Mouse (Mus musculus) midbrain, embryonic 11.5 days (tissue): Measurements from ENCODE around the gene Ugt2b1. TPM values are rescaled to one million over a fixed set of nuclear protein-coding genes. Genes with fewer than 3 reads are reported as not detected.

Experiments
- ATAC-seq: fragments of 200-750 bp; cut with Nextera tagmentation; 2 replicates; pipeline ENCODE4 v1.8.0; 2017; ENCODE audit warnings: moderate TSS enrichment, moderate library complexity; ENCODE audit not compliant: low FRiP score
- DNase-seq: peaks from one replicate; pipeline ENCODE4 v3.0.0; 2015; ENCODE audit warnings: low spot score; ENCODE audit errors: missing footprints
- H3K27ac ChIP-seq: fragments of 300-500 bp; sonication (generic); 2 replicates; pipeline ENCODE4 v1.5.1; 2014; ENCODE audit warnings: low read depth, low read length
- H3K27me3 ChIP-seq: fragments of 300-500 bp; sonication (generic); 2 replicates; pipeline ENCODE4 v1.6.1; 2014; ENCODE audit warnings: mild to moderate bottlenecking, low read length, moderate library complexity, mixed read lengths; ENCODE audit not compliant: control insufficient read depth, insufficient read depth
- H3K36me3 ChIP-seq: fragments of 300-500 bp; sonication (generic); 2 replicates; pipeline ENCODE4 v1.6.1; 2014; ENCODE audit warnings: mild to moderate bottlenecking, low read length, moderate library complexity, mixed read lengths; ENCODE audit not compliant: control insufficient read depth, insufficient read depth
- H3K4me1 ChIP-seq: fragments of 300-500 bp; sonication (generic); 2 replicates; pipeline ENCODE4 v1.6.1; 2014; ENCODE audit warnings: low read length; ENCODE audit not compliant: control insufficient read depth, insufficient read depth
- H3K4me2 ChIP-seq: fragments of 300-500 bp; sonication (generic); 2 replicates; pipeline ENCODE4 v1.6.1; 2014; ENCODE audit warnings: mild to moderate bottlenecking, moderate library complexity
- H3K4me3 ChIP-seq: fragments of 300-500 bp; sonication (generic); 2 replicates; pipeline ENCODE4 v1.5.1; 2014; ENCODE audit warnings: low read depth, low read length
- H3K9ac ChIP-seq: fragments of 300-500 bp; sonication (generic); 2 replicates; pipeline ENCODE4 v1.6.1; 2014; ENCODE audit warnings: low read length
- H3K9me3 ChIP-seq: fragments of 300-500 bp; sonication (generic); 2 replicates; pipeline ENCODE4 v1.6.1; 2016; ENCODE audit warnings: low read length; ENCODE audit not compliant: control insufficient read depth
- WGBS: fragments of 180-500 bp; shearing (Covaris S2); extraction: QIAGEN DNeasy Blood & Tissue Kit; methylation state at CpG from one replicate; pipeline ENCODE4 v1.1.7; 2014; 5-methylcytosine and 5-hydroxymethylcytosine counted together
- polyA plus RNA-seq: library from polyadenylated mRNA; unstranded; fragments of >200 nt; fragmentation: Nextera tagmentation; extraction: Ambion mirVana; gene quantifications from 2 replicates; pipeline ENCODE4 v1.2.1, GENCODE M21; 2014

The Ugt2b1 gene
- polyA plus RNA-seq, 1 experiment from 2014 or later = not detected

- Histone ChIP-seq H3K27ac (no peak within 1 kb of the TSS), H3K36me3 (no peaks in the 10 kb centered on the region), H3K27me3 (no peaks in the 10 kb centered on the region), H3K4me1 (no peaks in the 10 kb centered on the region), H3K9ac (no peak within 1 kb of the TSS), H3K4me3 (no peak within 1 kb of the TSS), H3K4me2 (no peak within 1 kb of the TSS), H3K9me3 (no peaks in the 10 kb centered on the region)
- 81% methylated on average over 1 of the region's 1 CpGs for WGBS
- ATAC-seq = no peak
- no peak for DNase-seq
Measured at GRCm38 (mm10) chr5:86906758-86907157, 19.6 kb downstream of the Ugt2b1 start, which contains the start of gene Ugt2b34. Gene Ugt2b34 (minus strand): TSS chr5:86906937.

- no peak overlapping the region for H3K9ac ChIP-seq
- H3K4me1 ChIP-seq = no peaks in the 10 kb centered on the region
- WGBS = 79% methylated on average over 1 of the region's 1 CpGs
- no peaks in the 10 kb centered on the region for H3K9me3 ChIP-seq
- no peak overlapping the region for H3K27ac ChIP-seq
- H3K27me3 ChIP-seq = no peaks in the 10 kb centered on the region
- H3K4me2 ChIP-seq = no peak overlapping the region
- H3K36me3 ChIP-seq = no peaks in the 10 kb centered on the region
- DNase-seq = no peak
- H3K4me3 ChIP-seq = no peak overlapping the region
- ATAC-seq = no peak
Measured at GRCm38 (mm10) chr5:86889933-86890332, 36.4 kb downstream of the Ugt2b1 start.

- Histone ChIP-seq H3K4me3 (no peak overlapping the region), H3K9ac (no peak overlapping the region), H3K36me3 (no peaks in the 10 kb centered on the region), H3K27me3 (no peaks in the 10 kb centered on the region), H3K4me2 (no peak overlapping the region), H3K4me1 (no peaks in the 10 kb centered on the region), H3K27ac (no peak overlapping the region), H3K9me3 (no peaks in the 10 kb centered on the region)
- ATAC-seq (no peak), DNase-seq (no peak)
- WGBS = 86% methylated on average over 1 of the region's 1 CpGs
Measured at GRCm38 (mm10) chr5:86888420-86888819, 37.9 kb downstream of the Ugt2b1 start.

- no peaks in the 10 kb centered on the region for H3K9me3 ChIP-seq
- no peaks in the 10 kb centered on the region for H3K36me3 ChIP-seq
- H3K9ac ChIP-seq = no peak overlapping the region
- H3K4me3 ChIP-seq = no peak overlapping the region
- H3K4me1 ChIP-seq = no peaks in the 10 kb centered on the region
- no peak overlapping the region for H3K27ac ChIP-seq
- WGBS = 87% methylated on average over 1 of the region's 1 CpGs
- DNase-seq (no peak), ATAC-seq (no peak)
- no peaks in the 10 kb centered on the region for H3K27me3 ChIP-seq
- H3K4me2 ChIP-seq = no peak overlapping the region
Measured at GRCm38 (mm10) chr5:86887081-86887480, 39.2 kb downstream of the Ugt2b1 start.

GRCm38 (mm10) chr5:86886620-86887019 is 39.7 kb downstream of the Ugt2b1 start:
- no peak for ATAC-seq
- Histone ChIP-seq H3K27me3 (no peaks in the 10 kb centered on the region), H3K9ac (no peak overlapping the region), H3K36me3 (no peaks in the 10 kb centered on the region), H3K9me3 (no peaks in the 10 kb centered on the region), H3K4me1 (no peaks in the 10 kb centered on the region), H3K4me2 (no peak overlapping the region), H3K27ac (no peak overlapping the region), H3K4me3 (no peak overlapping the region)
- 51% methylated on average over 3 of the region's 3 CpGs for WGBS
- no peak for DNase-seq

- Histone ChIP-seq H3K4me1 (no peaks in the 10 kb centered on the region), H3K9ac (no peak overlapping the region), H3K4me2 (no peak overlapping the region), H3K27ac (no peak overlapping the region), H3K36me3 (no peaks in the 10 kb centered on the region), H3K27me3 (no peaks in the 10 kb centered on the region), H3K4me3 (no peak overlapping the region), H3K9me3 (no peaks in the 10 kb centered on the region)
- no peak for ATAC-seq
- DNase-seq = no peak
- 59% methylated on average over 1 of the region's 1 CpGs for whole genome bisulfite sequencing
Measured at GRCm38 (mm10) chr5:86871877-86872276, 54.5 kb downstream of the Ugt2b1 start.

Other genes starting within 250 kb of the Ugt2b1 start
- not detected in 2 replicates for gene Tmprss11e, start 180.7 kb downstream of the Ugt2b1 start, polyA plus RNA-seq
- 55.9 TPM in 2 replicates for gene Ythdc1, start 122.3 kb downstream of the Ugt2b1 start, polyA plus RNA-seq
- gene Ugt2b34, start 19.6 kb downstream of the Ugt2b1 start, polyA plus RNA-seq = not detected in 2 replicates
- not detected in 2 replicates for gene Ugt2b35, start 74.3 kb upstream of the Ugt2b1 start, polyA plus RNA-seq
- gene Ugt2b36, start 166.0 kb upstream of the Ugt2b1 start, polyA plus RNA-seq = not detected in 2 replicates
- not detected in 2 replicates for gene Ugt2b5, start 213.8 kb upstream of the Ugt2b1 start, polyA plus RNA-seq